Mouse (Mus musculus) thymus, postnatal 14 days (tissue): ENCODE measurements around the gene Fcna.

Experiments used
- DNase-seq: peaks from one replicate; pipeline ENCODE4 v3.0.0; 2021

Gene Fcna

GRCm38 (mm10) chr2:25607761-25608622 is 19.8 kb downstream of the Fcna start, which contains the start of gene Rabl6:
TSS of gene Rabl6 (minus strand) at chr2:25608521.
- peak; percentile 90 for DNase-seq

GRCm38 (mm10) chr2:25602526-25602925 is 25.3 kb downstream of the Fcna start:
- DNase-seq = no peak

DNA sequence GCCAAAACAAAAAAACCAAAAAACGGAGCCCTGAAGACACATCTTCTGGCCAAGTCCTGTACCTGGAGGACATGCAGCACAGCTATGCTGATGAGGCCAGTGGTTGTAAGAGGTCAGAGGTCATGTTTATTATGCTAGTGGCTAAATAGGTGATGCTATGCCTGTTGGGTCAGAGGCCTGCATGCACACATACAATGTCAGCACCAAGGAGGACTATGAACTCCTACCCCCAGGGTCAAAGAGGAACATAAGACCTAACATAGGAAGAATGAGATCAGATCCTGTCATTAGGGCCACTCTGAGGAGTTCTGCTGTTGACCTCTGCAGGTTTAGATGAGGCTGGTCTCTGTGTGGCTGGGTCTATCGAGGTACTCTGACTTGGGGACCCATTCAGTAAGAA is 27.8 kb downstream of the Fcna start:
- no peak for DNase-seq

GRCm38 (mm10) chr2:25598749-25599148 is 29.1 kb downstream of the Fcna start:
- no peak for DNase-seq

DNA sequence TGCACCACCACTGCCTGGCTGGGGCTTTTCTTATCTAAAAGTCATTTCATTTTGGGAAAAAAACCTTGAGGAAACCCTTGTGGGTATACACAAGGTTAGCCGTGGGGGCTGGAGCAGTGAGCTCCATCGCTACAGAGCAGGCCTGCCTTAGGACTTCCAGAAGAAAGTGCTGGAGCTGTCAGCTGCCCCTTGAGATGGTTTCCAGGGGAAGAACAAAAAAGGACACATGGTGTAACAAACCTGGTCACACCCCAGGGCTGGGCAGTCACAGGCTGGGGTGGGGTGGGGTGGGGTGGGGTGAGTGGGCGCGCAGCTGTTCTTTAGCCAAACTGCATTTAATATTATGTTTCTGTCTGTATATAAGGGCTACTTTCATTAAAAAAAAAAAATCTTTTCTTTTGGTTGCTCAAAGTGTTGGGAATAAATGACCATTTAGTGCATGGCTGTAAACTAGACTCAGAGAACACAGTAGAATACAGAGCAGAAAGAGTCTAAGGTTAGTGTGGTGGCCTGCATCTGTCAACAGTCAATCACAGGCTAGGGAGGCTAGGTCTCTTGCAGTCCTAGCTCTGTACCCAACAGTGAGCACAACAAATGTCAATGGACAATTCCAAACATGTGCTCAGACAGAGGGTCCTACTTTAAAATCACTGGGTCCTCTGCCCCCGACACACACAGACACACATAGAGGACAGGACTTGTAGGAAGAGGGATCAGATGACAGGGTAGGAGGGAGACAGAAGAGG is 30.9 kb downstream of the Fcna start:
- DNase-seq = no peak

DNA sequence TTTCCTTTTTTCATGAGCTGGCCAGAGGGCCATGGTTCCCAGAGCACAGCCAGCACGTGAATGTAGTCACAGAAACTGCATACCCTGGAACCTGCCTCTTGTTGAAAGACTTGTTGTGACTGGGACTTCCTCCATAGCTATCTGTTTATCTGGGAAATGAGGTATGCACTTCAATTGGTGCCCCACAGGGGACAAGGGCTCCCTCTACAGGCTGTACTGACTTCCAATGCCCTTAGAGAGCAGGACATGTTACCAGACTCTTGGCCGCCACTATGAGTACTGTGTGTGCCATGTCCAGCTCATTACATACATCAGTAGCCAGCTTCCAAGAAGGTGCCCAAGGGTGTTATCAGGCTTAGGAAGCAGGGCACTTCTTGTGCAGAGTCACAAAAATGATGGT is 36.0 kb downstream of the Fcna start:
- DNase-seq = peak; percentile 57

DNA sequence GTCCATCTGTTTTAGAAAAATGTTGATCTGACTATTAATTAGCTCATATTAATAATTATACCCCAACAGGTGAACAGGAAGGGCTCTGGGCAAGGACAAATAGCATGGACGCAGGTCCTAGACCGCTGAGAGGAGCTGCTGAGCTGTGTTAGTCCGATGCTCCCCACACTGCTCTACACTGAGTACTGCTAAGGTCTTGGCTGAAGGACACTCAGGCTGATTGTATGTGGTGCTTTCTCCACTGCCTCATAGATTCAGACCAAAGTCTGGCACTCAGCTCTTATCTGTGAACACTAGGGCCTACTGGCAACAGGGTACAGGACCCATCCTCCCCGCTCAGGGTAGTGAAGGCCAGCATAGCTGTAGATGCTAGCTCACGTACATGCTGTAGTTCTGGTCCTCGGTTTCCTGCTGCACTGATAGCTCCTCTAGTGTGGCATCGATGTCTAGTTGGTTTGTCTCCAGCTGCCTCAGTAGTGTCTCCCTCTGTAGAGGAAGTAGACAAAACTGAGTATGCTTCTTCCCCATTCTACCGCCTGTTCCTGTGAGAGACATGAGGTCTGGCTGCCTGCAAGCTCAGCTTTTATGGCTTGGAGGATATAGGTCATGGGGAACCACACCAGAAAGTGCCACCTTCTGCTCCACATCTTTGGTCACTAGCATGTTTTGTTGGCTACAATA is 39.5 kb downstream of the Fcna start:
- no peak for DNase-seq

- DNase-seq = no peak
Observed at GRCm38 (mm10) chr2:25587290-25587689, 40.5 kb downstream of the Fcna start.

DNA sequence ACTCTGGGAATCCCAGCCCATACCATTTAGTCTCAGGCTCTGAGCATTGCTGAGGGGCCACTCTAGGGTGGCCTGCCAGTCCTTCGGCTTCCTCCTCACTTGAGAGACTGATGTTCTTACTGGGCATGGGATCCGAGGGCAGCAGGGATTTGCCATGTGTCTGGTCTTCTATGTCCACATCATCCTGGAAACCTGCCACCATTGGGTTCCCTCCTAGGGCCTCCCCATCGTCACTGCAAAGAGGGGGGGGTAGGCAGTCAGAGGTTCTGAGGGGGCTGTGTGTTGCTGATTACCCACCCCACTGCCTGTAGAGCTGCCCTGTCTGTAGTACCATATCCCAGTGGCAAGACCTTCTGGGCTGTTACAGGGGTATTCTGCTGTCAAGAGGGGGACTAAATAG is 42.2 kb downstream of the Fcna start:
- no peak for DNase-seq

GRCm38 (mm10) chr2:25584856-25585255 is 43.0 kb downstream of the Fcna start:
- no peak for DNase-seq

GRCm38 (mm10) chr2:25584152-25584551 is 43.7 kb downstream of the Fcna start:
- no peak for DNase-seq

DNA sequence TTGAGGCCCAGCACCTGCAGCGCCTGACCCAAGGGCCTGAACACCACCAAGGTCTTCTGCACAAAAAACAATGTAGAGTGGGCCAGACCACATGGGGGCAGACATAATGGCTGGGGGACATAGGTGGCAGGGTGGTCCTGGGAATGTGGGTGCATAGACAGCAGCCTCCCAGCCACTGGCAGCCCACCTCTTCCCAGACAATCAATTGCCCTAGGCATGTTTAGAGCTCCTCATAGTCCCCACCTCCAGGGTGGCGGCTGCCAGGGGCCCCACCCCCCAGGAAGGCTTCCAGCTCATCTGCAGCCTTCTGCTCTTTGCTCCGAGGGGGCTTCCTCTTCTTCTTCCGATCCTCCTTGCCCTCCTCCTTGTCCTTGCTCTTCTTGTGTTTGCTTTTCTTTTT is 44.3 kb downstream of the Fcna start:
- no peak for DNase-seq

- no peak for DNase-seq
Observed at GRCm38 (mm10) chr2:25583120-25583481, 44.7 kb downstream of the Fcna start.

DNA sequence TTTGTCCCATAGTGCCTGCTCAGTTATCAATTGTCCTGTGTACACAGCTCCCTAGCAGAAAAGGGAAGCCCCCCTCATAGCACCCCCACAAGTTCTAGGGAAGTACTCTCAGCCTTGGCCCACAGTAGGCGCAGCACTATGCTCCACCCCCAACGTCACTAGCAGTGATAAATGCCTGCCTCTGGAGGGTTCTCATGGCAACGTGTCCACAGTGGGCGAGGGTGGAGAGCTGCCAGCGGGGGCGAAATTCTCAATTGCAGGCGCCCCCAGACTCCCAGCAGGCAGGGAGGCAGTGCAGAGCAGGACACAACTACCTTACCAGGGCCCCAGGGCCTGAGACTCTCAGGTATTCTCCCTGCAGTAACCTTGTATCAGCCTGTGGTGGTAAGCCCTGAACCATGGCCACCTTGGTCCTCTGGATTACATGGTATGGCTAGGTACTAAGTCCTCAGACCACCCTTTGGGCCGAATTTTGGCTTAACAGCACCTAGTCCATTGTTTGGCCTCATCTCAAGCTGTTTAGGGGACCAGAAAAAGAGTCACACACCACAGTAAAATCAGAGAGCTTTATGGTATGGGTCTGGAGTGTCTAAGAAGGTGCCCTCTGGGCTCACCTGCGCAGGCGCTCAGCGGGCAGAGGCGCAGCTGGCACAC is 45.2 kb downstream of the Fcna start:
- no peak for DNase-seq

DNA sequence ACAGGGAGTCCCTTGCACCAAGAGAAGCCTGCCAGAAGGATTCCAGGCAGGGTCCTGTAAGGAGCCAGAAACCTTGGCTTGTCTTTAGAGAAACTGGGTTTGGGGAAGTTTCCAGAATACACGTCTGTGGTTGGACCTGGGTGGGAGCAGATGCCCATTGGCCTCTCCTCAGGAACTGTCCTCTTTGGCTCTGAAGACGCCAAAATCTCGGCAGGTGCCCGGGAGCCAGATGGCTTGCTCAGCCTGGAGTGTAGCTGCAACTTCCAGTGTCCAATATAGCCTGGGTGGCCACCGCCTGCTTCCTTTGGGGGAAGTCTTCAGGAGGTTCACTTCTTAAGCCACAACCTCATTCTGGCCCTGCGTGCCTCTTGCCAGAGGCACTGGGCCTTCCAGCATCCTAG is 45.9 kb downstream of the Fcna start:
- no peak for DNase-seq

DNA sequence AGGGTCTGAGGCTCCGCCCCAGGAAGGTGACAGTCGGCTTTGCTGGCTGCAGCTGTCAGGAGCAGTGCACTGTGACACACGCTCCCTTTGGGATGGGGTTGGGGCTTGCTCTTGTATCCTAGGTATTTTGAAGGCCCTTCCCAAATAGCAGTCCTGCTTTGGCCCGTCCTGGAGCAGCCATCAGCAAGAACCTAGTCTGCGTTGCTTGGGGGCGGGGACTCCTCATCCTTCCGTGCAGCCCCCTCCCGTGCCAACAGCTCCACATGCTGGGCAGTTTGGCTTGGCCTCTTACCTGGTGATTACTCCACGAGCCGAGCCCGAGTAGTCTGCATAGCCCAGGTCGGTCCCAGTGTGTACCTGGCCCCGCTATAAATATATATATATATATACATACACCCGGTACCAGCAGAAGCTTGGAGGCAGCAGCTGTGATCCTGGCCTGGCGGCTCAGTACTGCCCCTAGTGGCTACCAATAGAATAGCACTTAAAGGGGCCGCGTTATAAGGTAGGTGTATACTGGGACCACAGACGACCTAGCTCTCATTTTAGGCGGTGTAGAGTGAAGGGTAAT is 46.5 kb downstream of the Fcna start, which contains the start of gene Ajm1:
TSS of gene Ajm1 (minus strand) at position 464 of the 571 bp plus-strand sequence.
- DNase-seq = peak; percentile 72

DNA sequence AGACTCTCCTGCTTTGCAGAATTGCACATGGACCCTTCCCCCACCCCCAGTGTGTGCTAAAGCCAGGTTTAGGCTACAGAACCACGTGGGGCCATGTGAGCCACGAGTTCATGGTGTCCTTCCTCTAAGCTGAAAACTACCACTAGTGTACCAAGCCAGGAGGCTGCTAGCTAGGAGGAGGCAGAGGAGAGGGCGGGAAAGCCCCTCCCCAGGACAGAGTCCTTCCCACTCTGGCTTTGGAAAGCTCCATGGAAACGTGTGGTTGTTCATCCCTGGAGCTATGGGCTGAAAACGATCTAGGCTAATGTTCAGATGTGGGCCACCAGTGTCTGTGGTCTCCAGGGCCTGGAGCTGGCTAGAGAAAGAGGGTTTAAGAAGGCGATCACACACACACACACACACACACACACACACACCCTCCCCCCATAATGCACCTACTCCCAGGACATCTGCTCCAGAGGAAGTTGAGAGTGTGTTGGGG is 47.2 kb downstream of the Fcna start:
- DNase-seq = no peak

DNA sequence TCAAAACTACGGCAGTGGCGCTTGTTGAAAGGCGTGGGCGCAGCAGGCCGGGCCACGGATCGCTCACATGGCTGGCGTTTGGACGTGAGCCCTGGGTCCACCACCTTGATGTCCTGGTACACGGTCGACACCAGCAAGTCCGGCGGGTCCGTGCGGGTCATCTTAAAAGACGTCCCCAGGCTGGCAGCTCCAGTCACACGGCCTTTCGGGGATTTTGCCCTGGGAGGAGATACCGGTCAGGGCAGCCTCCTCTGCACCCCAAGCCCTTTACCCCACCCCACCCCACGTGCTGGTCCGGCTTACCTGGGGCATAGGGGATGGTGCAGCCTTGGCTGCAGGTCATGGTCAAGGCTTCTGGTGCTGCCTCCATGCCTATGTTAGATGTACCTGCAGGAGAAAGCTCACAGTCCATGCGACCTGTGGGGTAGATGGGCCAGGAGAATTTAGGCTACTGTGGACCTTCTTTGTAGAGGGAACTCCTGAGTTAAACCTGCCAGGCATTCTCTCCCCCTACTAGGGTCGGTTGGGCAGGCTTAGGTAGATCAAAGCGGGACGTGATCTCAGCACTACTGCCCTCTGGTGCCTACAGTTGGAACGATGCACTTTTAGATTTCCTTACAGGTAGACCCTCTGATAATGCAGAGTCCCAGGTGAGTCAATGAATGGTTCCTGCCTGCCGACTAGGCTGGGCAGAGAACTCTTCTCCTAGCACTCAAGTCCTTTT is 47.9 kb downstream of the Fcna start:
- DNase-seq = peak; percentile 78

GRCm38 (mm10) chr2:25578796-25579736 is 48.8 kb downstream of the Fcna start:
- no peak for DNase-seq

DNA sequence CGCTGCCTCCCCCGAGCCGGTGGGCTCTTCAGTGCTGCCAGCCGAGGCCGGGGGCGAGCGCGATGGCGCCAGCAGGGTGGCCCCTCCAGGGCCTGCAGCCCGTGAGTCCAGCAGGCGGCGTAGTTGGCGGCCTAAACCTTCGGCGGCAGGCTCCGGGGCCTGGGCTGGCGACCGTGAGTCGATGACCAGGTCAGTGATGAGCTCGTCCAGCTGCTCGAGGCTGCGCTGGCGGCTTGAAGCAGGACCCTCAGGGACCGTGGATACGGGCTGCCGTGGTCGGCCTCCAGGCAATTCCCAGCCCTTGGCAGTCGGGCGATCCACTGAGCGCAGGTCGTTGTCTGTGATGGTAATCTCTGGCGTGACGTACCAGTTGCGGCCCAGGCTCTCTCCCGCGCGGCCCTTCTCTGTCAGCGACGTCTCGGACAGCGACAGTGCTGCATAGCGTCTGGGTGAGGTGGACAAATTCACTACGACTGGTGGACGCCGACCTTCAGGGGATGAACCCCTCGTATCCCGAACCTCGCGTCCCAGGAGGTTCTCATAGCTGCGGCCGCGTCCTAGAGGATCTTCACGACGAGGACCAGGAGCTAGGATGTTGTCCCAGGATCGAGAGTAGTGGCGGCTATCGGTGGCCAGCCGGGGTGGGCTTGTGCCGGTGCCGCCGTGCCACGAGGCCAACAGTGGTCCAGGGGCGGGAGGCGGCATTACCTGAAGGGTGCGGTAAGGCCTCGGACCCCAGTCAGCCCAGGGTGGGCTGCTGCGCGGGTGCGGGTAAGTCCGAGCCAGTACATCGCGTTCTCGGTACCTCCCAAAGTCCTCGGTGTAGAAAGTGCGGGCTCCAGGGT is 49.7 kb downstream of the Fcna start:
- DNase-seq = no peak
